Mouse (Mus musculus): Measurements from ENCODE around the gene Rfx8. TPM values are rescaled to one million over a fixed set of nuclear protein-coding genes. Genes with fewer than 3 reads are reported as not detected.

Gene Rfx8
- polyA plus RNA-seq (2012; rRNA removed): 0.14 and 0.24 TPM in 2 replicates

DNA sequence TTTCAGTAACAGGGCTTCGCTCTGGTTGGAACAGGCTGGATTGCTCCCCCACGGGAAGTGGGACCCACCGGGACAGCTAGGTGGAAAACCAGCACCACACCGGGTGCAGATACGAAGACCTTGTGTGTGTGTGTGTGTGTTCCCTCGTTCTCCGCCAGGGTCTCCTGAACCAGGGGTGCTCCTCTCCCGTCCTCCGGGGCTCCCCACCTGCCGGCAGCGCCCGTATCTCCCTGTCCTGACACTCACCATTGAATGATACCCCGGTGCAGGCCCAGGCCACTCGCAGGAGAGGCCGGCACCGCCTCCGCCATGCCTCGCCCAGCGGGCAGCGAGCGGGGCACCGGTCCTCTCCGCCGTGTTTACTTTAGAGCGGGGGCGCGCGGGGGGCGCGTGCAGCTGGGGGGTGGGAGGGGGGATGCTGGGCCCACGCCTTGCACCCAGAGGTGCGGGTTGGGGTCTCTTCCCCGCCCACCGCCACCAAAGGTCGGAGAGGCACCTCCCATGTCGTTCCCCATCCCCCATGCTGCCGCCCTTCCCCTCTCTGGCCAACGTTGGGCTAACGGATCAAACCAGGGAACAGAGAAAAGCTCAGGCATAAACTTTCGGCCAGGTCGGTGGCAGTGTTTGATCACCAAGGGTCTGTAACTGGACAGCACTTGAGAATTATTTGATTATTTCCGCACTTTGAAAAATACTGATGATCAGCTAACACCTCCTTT is at the start of gene Rfx8:
Gene Rfx8 (minus strand): TSS at position 366 of the 719 bp plus-strand sequence.
- no peak for DNase-seq
- TF ChIP-seq CTCF (IDR thresholded peaks at IDR 0.05; ENCODE audit: insufficient read depth, low read length) (no peak), POLR2A (IDR thresholded peaks at IDR 0.05; ENCODE audit: borderline replicate concordance, extremely low read depth, low read depth, low read length) (no peak)
- 5% methylated on average over 42 of the region's 42 CpGs for WGBS
- H3K4me3 ChIP-seq (replicated peaks; ENCODE audit: extremely low read depth, low read depth, low read length): peak within 1 kb of the TSS; percentile 6
- peaks cover 2% of the 10 kb centered on the region; the same call in 1 of the 2 replicates for H3K4me1 ChIP-seq (ENCODE audit: control insufficient read depth, insufficient read depth, low read length)

DNA sequence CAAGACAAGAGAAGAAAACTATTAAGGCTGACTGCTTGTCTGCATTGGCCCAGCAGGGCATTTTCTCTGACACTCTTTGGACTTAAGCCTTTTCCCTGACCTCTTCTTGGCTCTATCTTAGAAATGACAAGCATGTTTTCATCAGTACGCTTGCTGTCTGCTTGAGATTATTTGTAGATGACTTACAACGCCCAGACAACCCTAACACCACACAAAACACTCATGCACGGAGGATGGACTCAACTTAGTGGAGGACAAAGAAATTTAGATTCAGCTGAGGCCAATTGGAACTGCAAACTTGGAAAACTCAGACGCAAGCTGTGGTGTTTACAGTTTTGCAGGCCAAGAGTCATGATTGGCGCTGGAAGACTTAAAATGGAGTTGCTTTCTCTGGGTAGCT is 49.6 kb upstream of the Rfx8 start:
- 57% methylated on average over 5 of the region's 5 CpGs for WGBS
- TF ChIP-seq POLR2A (IDR thresholded peaks at IDR 0.05; ENCODE audit: borderline replicate concordance, extremely low read depth, low read depth, low read length) (no peak), CTCF (IDR thresholded peaks at IDR 0.05; ENCODE audit: insufficient read depth, low read length) (no peak)
- no peak for DNase-seq

DNA sequence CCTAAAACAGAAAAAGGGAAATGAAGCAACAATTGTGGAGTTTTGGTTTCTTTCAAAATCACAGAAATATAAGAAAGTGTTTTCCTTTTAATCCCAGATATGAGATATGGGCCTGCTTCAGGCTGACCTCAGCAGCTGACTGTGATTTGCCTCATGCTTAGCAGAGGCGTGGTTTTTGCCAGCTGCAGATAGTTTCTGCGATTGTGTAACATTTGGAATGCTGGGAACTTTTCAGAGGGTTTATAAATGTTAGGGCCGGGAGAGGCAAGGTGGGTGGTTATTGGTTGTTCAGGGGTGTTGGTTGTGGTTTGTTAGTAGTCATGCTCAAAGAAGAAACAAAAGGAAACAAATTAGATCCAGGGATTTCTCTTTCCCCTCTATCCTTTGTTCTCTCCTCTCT is 47.2 kb upstream of the Rfx8 start:
- no peak for DNase-seq
- TF ChIP-seq CTCF (IDR thresholded peaks at IDR 0.05; ENCODE audit: insufficient read depth, low read length) (no peak), POLR2A (IDR thresholded peaks at IDR 0.05; ENCODE audit: borderline replicate concordance, extremely low read depth, low read depth, low read length) (no peak)
- no peak overlapping the region for H3K4me3 ChIP-seq (replicated peaks; ENCODE audit: extremely low read depth, low read depth, low read length)
- peaks cover 2% of the 10 kb centered on the region for H3K4me1 ChIP-seq (ENCODE audit: control insufficient read depth, insufficient read depth, low read length)
- WGBS: 72% methylated on average over 3 of the region's 3 CpGs

More for the DNA sequence above, 49.6 kb upstream of the Rfx8 start:
- H3K4me1 ChIP-seq (ENCODE audit: control insufficient read depth, insufficient read depth, low read length): peaks cover 2% of the 10 kb centered on the region
- no peak overlapping the region for H3K4me3 ChIP-seq (replicated peaks; ENCODE audit: extremely low read depth, low read depth, low read length)

DNA sequence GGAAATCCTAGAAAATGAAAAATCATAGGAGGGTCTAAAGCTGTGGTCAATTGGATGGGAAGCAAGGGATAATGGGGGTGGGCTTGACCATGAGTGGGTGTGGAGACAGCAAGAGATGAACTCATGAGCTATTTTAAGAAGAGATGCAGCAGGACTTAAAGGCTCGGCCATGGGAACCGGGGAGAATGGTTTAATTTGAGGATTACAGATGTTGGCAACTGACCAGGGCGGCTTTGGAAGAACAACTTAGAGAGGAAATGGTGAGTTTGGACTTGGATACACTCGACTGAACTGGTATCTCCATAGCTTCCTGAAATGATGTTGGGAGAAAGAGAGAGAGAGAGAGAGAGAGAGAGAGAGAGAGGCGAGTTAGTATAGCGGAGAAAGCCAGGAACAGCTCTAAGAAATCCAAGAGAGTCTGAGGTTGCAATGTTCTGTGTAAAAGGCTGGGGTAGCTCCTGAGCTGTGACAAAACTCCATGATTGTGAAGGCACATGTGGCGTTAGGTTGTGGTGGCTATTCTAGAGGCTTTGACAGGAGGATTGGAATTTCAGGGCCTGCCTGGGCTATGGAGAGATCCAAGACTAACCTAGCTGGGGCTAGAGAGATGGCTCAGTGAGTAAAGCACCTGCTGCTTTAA is 45.2 kb upstream of the Rfx8 start:
- Histone ChIP-seq H3K4me3 (replicated peaks; ENCODE audit: extremely low read depth, low read depth, low read length) (no peak overlapping the region), H3K4me1 (ENCODE audit: control insufficient read depth, insufficient read depth, low read length) (peaks cover 7% of the 10 kb centered on the region)
- DNase-seq: no peak
- no peak for TF ChIP-seq POLR2A (IDR thresholded peaks at IDR 0.05; ENCODE audit: borderline replicate concordance, extremely low read depth, low read depth, low read length)
- TF ChIP-seq CTCF (IDR thresholded peaks at IDR 0.05; ENCODE audit: insufficient read depth, low read length): no peak
- WGBS: 50% methylated on average over 7 of the region's 7 CpGs

DNA sequence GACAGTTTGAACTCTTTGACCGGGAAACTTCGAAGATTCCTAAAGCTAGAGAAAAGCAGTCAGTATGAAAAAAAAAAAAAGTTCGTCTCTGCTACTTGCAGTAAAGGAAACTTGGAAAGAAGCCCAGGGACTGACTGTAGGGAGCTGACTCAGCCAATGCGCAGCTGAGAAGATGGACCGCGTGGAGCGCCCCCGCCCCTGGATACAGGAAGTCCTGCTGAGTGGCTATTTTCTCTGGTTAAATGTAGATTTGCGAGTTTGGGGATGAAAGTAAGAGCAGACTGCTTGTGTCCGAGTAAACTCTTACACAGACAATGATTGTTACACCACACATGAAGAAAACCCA is 41.2 kb upstream of the Rfx8 start:
- 3% methylated on average over 10 of the region's 10 CpGs for WGBS
- Histone ChIP-seq H3K4me1 (ENCODE audit: control insufficient read depth, insufficient read depth, low read length) (peaks cover 15% of the 10 kb centered on the region), H3K4me3 (replicated peaks; ENCODE audit: extremely low read depth, low read depth, low read length) (peak overlapping the region; percentile 43)
- no peak for DNase-seq
- TF ChIP-seq CTCF (IDR thresholded peaks at IDR 0.05; ENCODE audit: insufficient read depth, low read length) (no peak), POLR2A (IDR thresholded peaks at IDR 0.05; ENCODE audit: borderline replicate concordance, extremely low read depth, low read depth, low read length) (no peak)

DNA sequence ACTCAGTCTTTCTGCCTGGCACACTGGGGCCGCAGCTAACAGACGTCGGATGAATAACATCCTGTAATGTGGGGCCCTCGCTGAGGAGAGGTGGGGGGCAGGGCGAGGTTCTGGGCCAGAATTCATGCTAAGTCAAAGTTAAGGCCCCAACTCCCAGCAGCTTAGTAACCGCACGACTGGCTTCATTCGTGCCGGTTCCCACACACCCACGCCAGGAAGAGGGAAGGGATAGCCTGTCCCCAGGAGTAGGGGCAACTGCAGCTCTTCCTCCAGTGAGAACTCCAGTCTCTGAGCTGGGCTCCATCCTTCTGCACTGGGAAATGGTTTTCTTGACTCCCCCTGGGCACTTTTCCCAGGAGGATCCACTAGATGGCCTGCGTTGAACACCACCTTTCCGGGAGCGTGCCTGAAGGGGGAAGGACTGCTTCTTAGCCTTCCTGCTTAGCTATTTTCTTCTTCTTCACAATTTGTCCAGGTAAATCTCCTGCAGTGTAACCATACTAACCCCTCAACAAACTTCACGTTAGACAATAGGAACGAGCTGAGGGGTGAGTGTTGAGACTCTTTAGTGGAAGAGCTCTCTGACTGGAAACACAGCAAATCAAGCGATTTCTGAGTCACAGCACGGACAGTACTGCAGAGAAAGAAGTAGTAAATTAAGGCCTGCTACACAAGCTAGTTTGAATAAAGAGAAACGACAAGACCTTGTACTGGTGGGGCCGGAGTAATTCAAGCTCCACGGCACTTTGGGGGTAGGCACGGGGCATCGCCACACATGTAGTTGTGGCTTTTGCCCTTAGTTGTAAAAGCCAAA is 40.6 kb upstream of the Rfx8 start:
- TF ChIP-seq CTCF (IDR thresholded peaks at IDR 0.05; ENCODE audit: insufficient read depth, low read length) (peak; percentile 75), POLR2A (IDR thresholded peaks at IDR 0.05; ENCODE audit: borderline replicate concordance, extremely low read depth, low read depth, low read length) (no peak)
- peak overlapping the region; percentile 43 for H3K4me3 ChIP-seq (replicated peaks; ENCODE audit: extremely low read depth, low read depth, low read length)
- WGBS: 6% methylated on average over 22 of the region's 22 CpGs
- H3K4me1 ChIP-seq (ENCODE audit: control insufficient read depth, insufficient read depth, low read length): peaks cover 15% of the 10 kb centered on the region
- peak; percentile 45 for DNase-seq

DNA sequence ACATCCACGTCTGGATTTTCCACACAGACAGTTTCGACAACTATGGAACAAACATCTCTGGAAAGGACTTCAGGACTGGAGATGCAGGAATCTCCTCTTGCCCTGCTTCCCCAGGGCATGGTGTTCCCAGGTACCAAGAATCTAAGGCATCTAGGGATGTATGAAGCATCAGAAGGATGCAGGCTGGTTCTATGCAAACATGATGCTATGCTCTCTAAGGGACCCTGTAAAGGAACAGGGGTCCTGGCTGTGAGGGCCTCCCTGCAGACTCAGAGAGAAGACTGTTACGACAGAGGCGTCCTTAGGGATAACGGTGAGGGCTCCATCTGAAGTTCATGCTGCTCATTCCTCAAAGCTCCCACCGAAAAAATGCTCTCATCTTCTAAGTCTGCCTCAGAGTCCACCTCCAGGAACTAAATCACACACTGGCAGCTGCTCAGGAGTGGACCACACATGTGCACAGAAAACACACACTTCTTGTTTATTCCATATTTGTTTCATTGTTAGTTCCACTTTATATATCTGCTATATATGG is 39.5 kb upstream of the Rfx8 start:
- Histone ChIP-seq H3K4me1 (ENCODE audit: control insufficient read depth, insufficient read depth, low read length) (peaks cover 15% of the 10 kb centered on the region), H3K4me3 (replicated peaks; ENCODE audit: extremely low read depth, low read depth, low read length) (no peak overlapping the region)
- TF ChIP-seq CTCF (IDR thresholded peaks at IDR 0.05; ENCODE audit: insufficient read depth, low read length): no peak
- TF ChIP-seq POLR2A (IDR thresholded peaks at IDR 0.05; ENCODE audit: borderline replicate concordance, extremely low read depth, low read depth, low read length): no peak
- DNase-seq: no peak
- WGBS: 77% methylated on average over 6 of the region's 6 CpGs

DNA sequence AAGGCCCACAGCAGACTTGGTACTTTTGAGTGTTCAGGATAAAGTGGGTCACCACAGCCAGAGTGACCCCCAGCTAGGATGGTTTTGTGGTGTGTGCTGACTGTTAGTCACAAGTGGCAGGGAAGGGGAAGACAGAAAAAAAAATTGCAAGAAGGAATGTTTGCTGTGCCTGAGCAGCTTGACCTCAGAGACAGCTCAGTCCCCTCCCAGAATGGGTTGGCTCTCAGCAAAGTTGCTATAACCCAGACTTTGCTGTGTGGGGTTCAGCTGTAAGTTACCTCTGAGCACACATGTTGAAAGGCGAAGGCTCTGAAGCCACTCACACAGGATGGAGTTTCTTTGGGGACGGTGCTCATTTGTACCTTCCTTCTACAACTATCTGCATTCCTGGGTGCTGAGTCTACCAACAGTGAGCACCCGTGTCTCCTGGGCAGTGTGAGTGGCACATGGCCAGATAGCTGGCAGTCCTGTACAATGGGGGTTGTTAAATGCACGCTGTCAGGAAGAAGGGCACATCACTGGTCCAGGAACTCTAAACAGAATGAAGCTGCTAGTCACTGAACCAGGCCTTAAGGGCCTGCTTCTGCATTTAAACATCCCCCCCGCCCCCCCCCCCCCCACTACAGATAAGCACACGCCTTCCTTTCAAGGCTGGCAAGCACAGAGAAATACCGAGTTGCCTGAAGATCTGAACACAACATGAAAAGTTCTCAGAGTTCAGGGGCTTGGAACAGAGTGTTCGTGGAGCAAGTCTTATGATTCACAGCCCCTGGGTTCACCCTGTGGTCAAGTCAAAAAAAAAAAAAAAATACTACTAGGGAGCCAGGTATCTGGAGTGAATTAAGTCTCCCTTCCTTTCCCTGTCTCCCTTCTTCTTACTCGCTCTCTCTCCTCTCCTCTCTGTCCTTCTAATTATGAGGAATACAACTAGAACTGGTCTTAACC is 38.7 kb upstream of the Rfx8 start:
- H3K4me1 ChIP-seq (ENCODE audit: control insufficient read depth, insufficient read depth, low read length): peaks cover 18% of the 10 kb centered on the region
- no peak for DNase-seq
- no peak for TF ChIP-seq CTCF (IDR thresholded peaks at IDR 0.05; ENCODE audit: insufficient read depth, low read length)
- TF ChIP-seq POLR2A (IDR thresholded peaks at IDR 0.05; ENCODE audit: borderline replicate concordance, extremely low read depth, low read depth, low read length): no peak
- WGBS: 27% methylated on average over 9 of the region's 9 CpGs
- no peak overlapping the region for H3K4me3 ChIP-seq (replicated peaks; ENCODE audit: extremely low read depth, low read depth, low read length)
